Mouse (Mus musculus) olfactory bulb, adult 2 months (tissue): ENCODE results near the gene Csmd2.

Experiments used
- CTCF ChIP-seq: fragments of 200-500 bp; IDR thresholded peaks from 2 replicates; pipeline ENCODE4 v1.5.1; 2012; ENCODE audit warnings: low read depth, mild to moderate bottlenecking, low read length, moderate library complexity; ENCODE audit not compliant: insufficient read depth
- POLR2A ChIP-seq: fragments of 200-500 bp; IDR thresholded peaks from 2 replicates; pipeline ENCODE4 v1.6.1; 2012; ENCODE audit warnings: mild to moderate bottlenecking, low read depth, low read length, moderate library complexity; ENCODE audit not compliant: insufficient read depth

DNA sequence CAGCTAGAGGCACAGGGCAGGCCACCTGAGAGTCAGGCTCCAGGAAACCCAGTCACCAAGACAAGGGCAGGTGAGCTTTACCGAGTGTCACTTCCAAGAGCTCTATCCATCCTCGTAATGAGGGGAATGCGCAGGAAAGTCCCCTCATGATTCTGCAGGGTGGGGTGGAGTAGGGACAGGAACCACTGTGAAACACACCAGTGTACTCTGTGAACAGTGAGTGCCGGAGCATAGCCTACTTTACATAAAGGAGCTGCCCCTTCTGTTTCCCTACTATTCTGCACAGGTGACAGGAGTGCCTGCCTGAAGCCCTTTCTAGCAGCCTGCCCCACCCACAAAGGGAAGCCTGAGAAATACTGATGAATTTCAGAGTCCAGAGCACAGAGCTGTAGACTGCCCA is 605.6 kb downstream of the Csmd2 start:
- TF ChIP-seq POLR2A (no peak), CTCF (no peak)
